Mouse (Mus musculus) megakaryocyte, embryonic 14.5 days (primary cell): Measurements from ENCODE around the gene Cks2. TPM values are rescaled to one million over a fixed set of nuclear protein-coding genes. Genes with fewer than 3 reads are reported as not detected.
A peak's percentile ranks its signal among the peaks of the same experiment; 100 is the strongest.

Source experiments
- H3K27me3 ChIP-seq: replicated peaks from 2 replicates; pipeline ENCODE3; 2012; ENCODE audit warnings: inconsistent platforms
- H3K36me3 ChIP-seq: replicated peaks from 2 replicates; pipeline ENCODE3; 2012; ENCODE audit warnings: low read length, inconsistent platforms, mixed read lengths
- H3K4me1 ChIP-seq: 2 replicates; pipeline ENCODE4 v1.6.1; 2012; ENCODE audit warnings: inconsistent platforms
- H3K4me3 ChIP-seq: replicated peaks from 2 replicates; pipeline ENCODE3; 2012; ENCODE audit warnings: moderate library complexity, mild to moderate bottlenecking, inconsistent platforms
- H3K9me3 ChIP-seq: 2 replicates; pipeline ENCODE4 v1.6.1; 2012; ENCODE audit warnings: inconsistent platforms
- FLI1 ChIP-seq: IDR thresholded peaks from 2 replicates; pipeline ENCODE4 v1.6.1; 2012; ENCODE audit warnings: low read length, inconsistent platforms, mixed read lengths
- GATA1 ChIP-seq: IDR thresholded peaks from 3 replicates; pipeline ENCODE4 v1.6.1; 2012; ENCODE audit warnings: mixed read lengths, low read length, inconsistent platforms, borderline replicate concordance
- polyA plus RNA-seq: library from polyadenylated mRNA; stranded (reverse); fragments of >175 nt; gene quantifications from 2 replicates; pipeline ENCODE4 v1.2.3, GENCODE M21; 2012; ENCODE audit warnings: low replicate concordance; ENCODE audit not compliant: insufficient read depth

Cks2 gene
- 18.5 and 117 TPM in 2 replicates for polyA plus RNA-seq

- Histone ChIP-seq H3K27me3 (no peaks in the 10 kb centered on the region), H3K9me3 (no peaks in the 10 kb centered on the region), H3K4me3 (peak within 1 kb of the TSS; percentile 98), H3K4me1 (peaks cover 43% of the 10 kb centered on the region), H3K36me3 (peaks cover 15% of the 10 kb centered on the region)
- TF ChIP-seq FLI1 (no peak), GATA1 (no peak; the same call in 2 of the 3 replicates)
Measured at GRCm38 (mm10) chr13:51644829-51645789, at the start of gene Cks2. TSS of gene Cks2 (plus strand) at chr13:51645232.

GRCm38 (mm10) chr13:51595404-51595803 lies 49.6 kb upstream of the Cks2 start:
- no peaks in the 10 kb centered on the region for H3K36me3 ChIP-seq
- peaks cover 40% of the 10 kb centered on the region for H3K27me3 ChIP-seq
- TF ChIP-seq GATA1 (no peak), FLI1 (no peak)
- H3K4me3 ChIP-seq: no peak overlapping the region
- H3K9me3 ChIP-seq: peaks cover 4% of the 10 kb centered on the region; the same call in 1 of the 2 replicates
- peaks cover 8% of the 10 kb centered on the region for H3K4me1 ChIP-seq

- no peak for TF ChIP-seq GATA1
- no peak for TF ChIP-seq FLI1
- Histone ChIP-seq H3K4me3 (no peak overlapping the region), H3K36me3 (no peaks in the 10 kb centered on the region), H3K4me1 (peaks cover 8% of the 10 kb centered on the region), H3K9me3 (peaks cover 4% of the 10 kb centered on the region; the same call in 1 of the 2 replicates), H3K27me3 (peaks cover 43% of the 10 kb centered on the region)
Measured at GRCm38 (mm10) chr13:51598063-51598462, 47.0 kb upstream of the Cks2 start.

- Histone ChIP-seq H3K4me1 (no peaks in the 10 kb centered on the region; the same call in 1 of the 2 replicates), H3K36me3 (no peaks in the 10 kb centered on the region)
- TF ChIP-seq GATA1 (no peak), FLI1 (no peak)
Measured at GRCm38 (mm10) chr13:51600169-51600568, 44.9 kb upstream of the Cks2 start.

GRCm38 (mm10) chr13:51602764-51603163 lies 42.3 kb upstream of the Cks2 start:
- H3K4me3 ChIP-seq: no peak overlapping the region
- peaks cover 17% of the 10 kb centered on the region for H3K27me3 ChIP-seq
- no peak for TF ChIP-seq GATA1
- TF ChIP-seq FLI1: no peak
- H3K9me3 ChIP-seq: no peaks in the 10 kb centered on the region
- H3K4me1 ChIP-seq: no peaks in the 10 kb centered on the region
- no peaks in the 10 kb centered on the region for H3K36me3 ChIP-seq

More at GRCm38 (mm10) chr13:51600169-51600568, 44.9 kb upstream of the Cks2 start:
- no peak overlapping the region for H3K4me3 ChIP-seq
- H3K9me3 ChIP-seq: no peaks in the 10 kb centered on the region
- peaks cover 34% of the 10 kb centered on the region for H3K27me3 ChIP-seq

GRCm38 (mm10) chr13:51603221-51603893 lies 41.7 kb upstream of the Cks2 start:
- Histone ChIP-seq H3K27me3 (peaks cover 15% of the 10 kb centered on the region), H3K4me3 (no peak overlapping the region), H3K4me1 (no peaks in the 10 kb centered on the region), H3K9me3 (no peaks in the 10 kb centered on the region), H3K36me3 (no peaks in the 10 kb centered on the region)
- TF ChIP-seq FLI1 (no peak), GATA1 (no peak)

GRCm38 (mm10) chr13:51603894-51604244 lies 41.2 kb upstream of the Cks2 start:
- peaks cover 14% of the 10 kb centered on the region for H3K27me3 ChIP-seq
- TF ChIP-seq GATA1: no peak
- TF ChIP-seq FLI1: no peak

GRCm38 (mm10) chr13:51609231-51609630 lies 35.8 kb upstream of the Cks2 start:
- Histone ChIP-seq H3K4me3 (no peak overlapping the region), H3K36me3 (no peaks in the 10 kb centered on the region), H3K4me1 (no peaks in the 10 kb centered on the region), H3K27me3 (peaks cover 13% of the 10 kb centered on the region), H3K9me3 (no peaks in the 10 kb centered on the region)
- TF ChIP-seq GATA1 (no peak), FLI1 (no peak)

More at GRCm38 (mm10) chr13:51603894-51604244, 41.2 kb upstream of the Cks2 start:
- Histone ChIP-seq H3K9me3 (no peaks in the 10 kb centered on the region), H3K4me3 (no peak overlapping the region), H3K36me3 (no peaks in the 10 kb centered on the region), H3K4me1 (no peaks in the 10 kb centered on the region)

GRCm38 (mm10) chr13:51611060-51611459 lies 34.0 kb upstream of the Cks2 start:
- Histone ChIP-seq H3K4me1 (peaks cover 4% of the 10 kb centered on the region), H3K9me3 (no peaks in the 10 kb centered on the region), H3K27me3 (peaks cover 19% of the 10 kb centered on the region), H3K4me3 (no peak overlapping the region), H3K36me3 (no peaks in the 10 kb centered on the region)
- TF ChIP-seq FLI1 (no peak), GATA1 (no peak)

- peaks cover 9% of the 10 kb centered on the region for H3K4me1 ChIP-seq
- H3K4me3 ChIP-seq: no peak overlapping the region
- no peaks in the 10 kb centered on the region for H3K9me3 ChIP-seq
- peaks cover 22% of the 10 kb centered on the region for H3K27me3 ChIP-seq
- TF ChIP-seq FLI1: no peak
- no peak for TF ChIP-seq GATA1
- no peaks in the 10 kb centered on the region for H3K36me3 ChIP-seq
Measured at GRCm38 (mm10) chr13:51611500-51611899, 33.5 kb upstream of the Cks2 start.
